Mouse (Mus musculus) kidney, adult 2 months (tissue): ENCODE measurements around the gene Otop1. TPM values are rescaled to one million over a fixed set of nuclear protein-coding genes. Genes with fewer than 3 reads are reported as not detected.

Experiments
- DNase-seq: peaks from one replicate; pipeline ENCODE4 v3.0.0; 2021
- H3K27ac ChIP-seq: fragments of 200-500 bp; 2 replicates; pipeline ENCODE4 v1.5.1; 2012; ENCODE audit warnings: low read depth, low read length, control low read depth, inconsistent platforms; ENCODE audit not compliant: insufficient read depth
- H3K27me3 ChIP-seq: fragments of 200-500 bp; replicated peaks from 2 replicates; pipeline ENCODE4 v1.6.1; 2012; ENCODE audit warnings: mild to moderate bottlenecking, moderate library complexity, low read length, inconsistent platforms; ENCODE audit not compliant: control insufficient read depth, insufficient read depth
- H3K36me3 ChIP-seq: fragments of 200-500 bp; 2 replicates; pipeline ENCODE4 v1.6.1; 2012; ENCODE audit warnings: mild to moderate bottlenecking, moderate library complexity, low read length, inconsistent platforms; ENCODE audit not compliant: control insufficient read depth, insufficient read depth
- H3K4me1 ChIP-seq: fragments of 200-500 bp; 2 replicates; pipeline ENCODE4 v1.6.1; 2011; ENCODE audit warnings: low read length; ENCODE audit not compliant: control insufficient read depth, insufficient read depth
- H3K4me3 ChIP-seq: fragments of 200-500 bp; 2 replicates; pipeline ENCODE4 v1.5.1; 2011; ENCODE audit warnings: mild to moderate bottlenecking, low read depth, low read length, control low read depth; ENCODE audit not compliant: insufficient read depth
- CTCF ChIP-seq: fragments of 200-500 bp; conservative IDR thresholded peaks from 2 replicates; pipeline ENCODE4 v1.5.1; 2011; ENCODE audit warnings: low read depth, mild to moderate bottlenecking, control low read depth, low read length, moderate library complexity, mixed read lengths; ENCODE audit not compliant: insufficient read depth, insufficient read length
- POLR2A ChIP-seq: fragments of 200-500 bp; IDR thresholded peaks from one replicate; pipeline ENCODE4 v1.6.1; 2011; ENCODE audit warnings: low read depth, low read length, control low read depth
- WGBS: fragments of 180-500 bp; shearing (Covaris S2); methylation state at CpG from one replicate; pipeline ENCODE4 v1.1.7; 2018; 5-methylcytosine and 5-hydroxymethylcytosine counted together
- polyA plus RNA-seq: library from polyadenylated mRNA; depleted of rRNA; stranded (reverse); fragments of >200 nt; gene quantifications from 2 replicates; pipeline ENCODE4 v1.2.3, GENCODE M21; 2012; rRNA removed

The Otop1 gene
- polyA plus RNA-seq, 1 experiment, result 5.1 TPM

GRCm38 (mm10) chr5:38318966-38319786 is 43.4 kb downstream of the Otop1 start, which contains the start of gene Drd5:
Gene Drd5, plus strand, starts transcription at chr5:38319367.
- Histone ChIP-seq H3K27me3 (no peaks in the 10 kb centered on the region; the same call in 1 of the 2 replicates), H3K27ac (no peak within 1 kb of the TSS), H3K4me3 (no peak within 1 kb of the TSS), H3K36me3 (no peaks in the 10 kb centered on the region), H3K4me1 (no peaks in the 10 kb centered on the region)
- 3% methylated on average over 67 of the region's 67 CpGs for WGBS
- TF ChIP-seq POLR2A, result no peak
- no peak for DNase-seq

DNA sequence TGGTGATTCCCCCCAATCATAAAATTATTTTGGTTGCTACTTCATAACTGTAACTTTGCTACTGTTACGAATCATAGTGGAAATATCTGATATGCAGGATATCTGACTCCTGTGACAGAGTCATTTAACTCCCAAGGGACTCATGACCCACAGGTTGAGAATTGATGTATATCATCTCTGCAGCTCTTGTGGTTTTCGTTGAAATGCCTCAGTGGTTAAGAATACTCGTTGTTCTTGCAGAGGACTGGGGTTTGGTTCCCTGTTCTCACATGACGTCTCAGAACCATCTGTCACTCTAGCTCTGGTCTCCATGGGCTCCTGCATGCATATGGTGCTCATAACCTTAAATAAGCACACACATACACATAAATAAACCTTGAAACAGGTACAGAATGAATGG is 57.6 kb downstream of the Otop1 start:
- WGBS, result 38% methylated on average over 4 of the region's 4 CpGs
- H3K4me1 ChIP-seq, result no peaks in the 10 kb centered on the region
- TF ChIP-seq CTCF (no peak), POLR2A (no peak)
- no peaks in the 10 kb centered on the region; the same call in 1 of the 2 replicates for H3K27me3 ChIP-seq
- DNase-seq, result no peak
- H3K4me3 ChIP-seq, result no peak overlapping the region
- H3K27ac ChIP-seq, result no peak overlapping the region
- no peaks in the 10 kb centered on the region for H3K36me3 ChIP-seq

GRCm38 (mm10) chr5:38334582-38334981 is 58.8 kb downstream of the Otop1 start:
- no peak for DNase-seq
- Histone ChIP-seq H3K4me3 (no peak overlapping the region), H3K27me3 (no peaks in the 10 kb centered on the region), H3K4me1 (no peaks in the 10 kb centered on the region), H3K27ac (no peak overlapping the region), H3K36me3 (no peaks in the 10 kb centered on the region)
- WGBS, result 26% methylated on average over 1 of the region's 1 CpGs
- TF ChIP-seq POLR2A (no peak), CTCF (no peak)

DNA sequence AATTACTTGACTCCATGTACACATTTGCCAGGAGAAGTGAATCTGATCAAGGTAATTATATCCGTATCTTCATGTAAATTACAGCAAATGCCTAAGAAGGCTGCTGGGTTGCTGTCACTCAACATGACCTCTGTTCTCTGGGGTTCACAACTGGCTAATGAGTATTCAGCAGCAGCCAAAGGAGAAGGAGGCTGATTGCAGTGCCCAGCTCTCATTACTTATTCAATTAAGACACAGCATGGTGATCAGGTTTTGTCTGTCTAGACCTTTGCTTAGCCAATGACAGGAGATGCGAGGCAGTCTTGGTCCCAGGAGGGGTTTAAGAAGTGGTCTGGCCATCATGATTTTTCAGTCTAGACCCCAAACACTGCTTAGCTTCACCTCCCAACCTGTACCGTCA is 67.3 kb downstream of the Otop1 start:
- TF ChIP-seq CTCF (no peak), POLR2A (no peak)
- Histone ChIP-seq H3K36me3 (no peaks in the 10 kb centered on the region), H3K27ac (no peak overlapping the region), H3K4me3 (no peak overlapping the region), H3K4me1 (no peaks in the 10 kb centered on the region), H3K27me3 (no peaks in the 10 kb centered on the region)
- WGBS, result 64% methylated on average over 3 of the region's 3 CpGs
- DNase-seq, result no peak

- peak; percentile 7 for DNase-seq
- TF ChIP-seq CTCF, result no peak
- TF ChIP-seq POLR2A, result no peak
- Histone ChIP-seq H3K4me1 (no peaks in the 10 kb centered on the region), H3K36me3 (no peaks in the 10 kb centered on the region), H3K27ac (no peak overlapping the region), H3K27me3 (no peaks in the 10 kb centered on the region), H3K4me3 (no peak overlapping the region)
- WGBS, result 24% methylated on average over 10 of the region's 10 CpGs
Measured at GRCm38 (mm10) chr5:38346646-38347432, 71.1 kb downstream of the Otop1 start.

- Histone ChIP-seq H3K27me3 (no peaks in the 10 kb centered on the region), H3K36me3 (no peaks in the 10 kb centered on the region), H3K27ac (no peak overlapping the region), H3K4me3 (no peak overlapping the region), H3K4me1 (no peaks in the 10 kb centered on the region)
- WGBS, result 54% methylated on average over 5 of the region's 5 CpGs
- no peak for DNase-seq
- TF ChIP-seq POLR2A, result no peak
- TF ChIP-seq CTCF, result no peak
Measured at GRCm38 (mm10) chr5:38350351-38350929, 74.7 kb downstream of the Otop1 start.

Other genes with a start within 250 kb of the Otop1 start
- gene Stx18, start 237.2 kb upstream of the Otop1 start, polyA plus RNA-seq, result 25.7 and 32.2 TPM in 2 replicates
- 11.4 and 11.6 TPM in 2 replicates for gene Nsg1, start 116.1 kb upstream of the Otop1 start, polyA plus RNA-seq
- gene Zbtb49, start 55.5 kb upstream of the Otop1 start, polyA plus RNA-seq, result 7.1 and 8.5 TPM in 2 replicates
- gene Lyar, start 55.5 kb upstream of the Otop1 start, polyA plus RNA-seq, result 3.6 and 5.3 TPM in 2 replicates
- gene Tmem128, start 15.8 kb upstream of the Otop1 start, polyA plus RNA-seq, result 33.3 and 40.6 TPM in 2 replicates
- gene Drd5, start 43.4 kb downstream of the Otop1 start, polyA plus RNA-seq, result not detected in 2 replicates
- gene Slc2a9, start 227.2 kb downstream of the Otop1 start, polyA plus RNA-seq, result 9.7 and 11.1 TPM in 2 replicates